In the genomic region with DNA sequence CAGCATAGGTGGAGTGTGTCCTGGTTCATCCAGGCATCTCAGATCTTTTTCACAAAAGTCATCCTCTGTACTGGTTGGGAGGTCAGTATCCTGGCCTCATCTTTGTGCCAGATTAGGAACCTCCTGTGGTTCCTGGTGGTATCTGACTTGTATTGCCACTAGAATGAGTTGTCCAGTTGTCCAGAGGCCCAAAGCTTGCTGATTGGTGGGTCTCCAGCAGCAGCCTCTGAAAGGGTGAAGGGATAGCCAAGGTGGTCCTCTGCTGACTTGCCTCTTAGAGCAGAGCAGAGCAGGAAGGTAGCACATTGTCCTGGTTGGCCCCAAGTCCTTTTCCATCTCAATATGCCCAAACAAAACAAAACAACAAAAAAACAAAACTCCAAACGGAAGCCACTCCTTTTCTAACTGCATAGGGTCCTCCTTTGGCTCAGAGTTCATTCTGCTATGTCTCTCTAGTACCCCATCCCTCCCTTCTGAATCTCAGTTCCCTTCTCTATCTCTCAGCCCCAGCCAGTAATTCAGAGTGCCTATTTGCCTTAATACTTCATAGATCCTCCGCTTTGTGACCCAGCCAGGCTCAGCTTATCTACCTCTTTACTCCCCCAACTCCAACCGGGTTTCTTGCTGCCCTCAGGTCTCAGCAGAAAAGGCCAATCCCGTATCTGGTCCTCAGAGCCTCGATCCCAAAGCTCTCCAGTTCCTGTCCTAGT, we compare ENCODE assay signal across 8 mouse cellular contexts. TPM values are rescaled to one million over a fixed set of nuclear protein-coding genes. Genes with fewer than 3 reads are reported as not detected.
DNase-seq lines count a peak whose midpoint lies in the region; ATAC-seq and TF ChIP-seq lines count a peak whose summit lies in the region.

No protein-coding gene starts in this region.

- H3K27me3 ChIP-seq in liver, adult 2 months (ENCODE audit: control insufficient read depth, insufficient read depth, low read length), result no peaks in the 10 kb centered on the region
- H3K27me3 ChIP-seq in forebrain, embryonic 10.5 days (ENCODE audit: poor library complexity, severe bottlenecking), result peaks cover 12% of the 10 kb centered on the region
- H3K27me3 ChIP-seq in intestine, postnatal 0 days (replicated peaks; ENCODE audit: control insufficient read depth, insufficient read depth, low read length), result no peaks in the 10 kb centered on the region
- no peaks in the 10 kb centered on the region for H3K27me3 ChIP-seq in neural tube, embryonic 14.5 days (ENCODE audit: control insufficient read depth, insufficient read depth, low read length)

- H3K4me1 ChIP-seq in liver, adult 2 months (ENCODE audit: control insufficient read depth, insufficient read depth, low read length), result peaks cover 8% of the 10 kb centered on the region; the same call in 1 of the 2 replicates
- H3K4me1 ChIP-seq in forebrain, embryonic 10.5 days, result peaks cover 39% of the 10 kb centered on the region
- H3K4me1 ChIP-seq in intestine, postnatal 0 days (replicated peaks; ENCODE audit: control insufficient read depth, insufficient read depth, low read length), result 0 out of 2 replicates have a peak, but pooled peaks cover 10% of the 10 kb centered on the region
- peaks cover 12% of the 10 kb centered on the region for H3K4me1 ChIP-seq in neural tube, embryonic 14.5 days (ENCODE audit: control insufficient read depth, insufficient read depth, low read length)

- H3K4me2 ChIP-seq in intestine, postnatal 0 days (replicated peaks; ENCODE audit: low read depth), result peak overlapping the region; percentile 97
- H3K4me2 ChIP-seq in neural tube, embryonic 14.5 days (ENCODE audit: low read depth, low read length), result peak overlapping the region; percentile 88

- TF ChIP-seq CTCF in liver, adult 2 months (IDR thresholded peaks at IDR 0.05; ENCODE audit: low read depth, low read length), result no peak
- no peak for TF ChIP-seq CTCF in intestine, postnatal 0 days (IDR thresholded peaks at IDR 0.05; ENCODE audit: low read depth)

- peak overlapping the region; percentile 47; the same call in 1 of the 2 replicates for H3K9ac ChIP-seq in liver, adult 2 months (ENCODE audit: low read depth, low read length)
- H3K9ac ChIP-seq in intestine, postnatal 0 days (ENCODE audit: low read depth, low read length), result no peak overlapping the region
- H3K9ac ChIP-seq in neural tube, embryonic 14.5 days (replicated peaks; ENCODE audit: low read depth, low read length), result peak overlapping the region; percentile 89; the same call in 1 of the 2 replicates

- intact Hi-C loops in left cerebral cortex, postnatal 36 days (cut with DNase I), result loop anchor here (5.0 kb wide), 2 partner anchors 60 to 65 kb away; no protein-coding TSS in a partner anchor

- H3K36me3 ChIP-seq in liver, adult 2 months (ENCODE audit: control insufficient read depth, insufficient read depth, low read length), result no peaks in the 10 kb centered on the region
- H3K36me3 ChIP-seq in forebrain, embryonic 10.5 days (replicated peaks), result no peaks in the 10 kb centered on the region
- H3K36me3 ChIP-seq in intestine, postnatal 0 days (ENCODE audit: control insufficient read depth, insufficient read depth), result no peaks in the 10 kb centered on the region
- H3K36me3 ChIP-seq in neural tube, embryonic 14.5 days (ENCODE audit: control insufficient read depth, insufficient read depth, low read length), result no peaks in the 10 kb centered on the region

- 59% methylated on average over 5 of the region's 5 CpGs for WGBS in liver, adult 2 months
- WGBS in forebrain, embryonic 10.5 days, result 50% methylated on average over 5 of the region's 5 CpGs
- WGBS in intestine, postnatal 0 days, result 58% methylated on average over 5 of the region's 5 CpGs
- WGBS in neural tube, embryonic 14.5 days, result 62% methylated on average over 5 of the region's 5 CpGs

- ATAC-seq in intestine, postnatal 0 days, result no peak
- no peak for ATAC-seq in neural tube, embryonic 14.5 days (ENCODE audit: low read depth)
- no peak for ATAC-seq in activated CD4-positive, CD25-positive, alpha-beta regulatory T cell, adult 4 months
- no peak for ATAC-seq in megakaryocyte progenitor cell, adult 5-6 weeks (replicated peaks; ENCODE audit: poor library complexity)

- no peaks in the 10 kb centered on the region for H3K9me3 ChIP-seq in forebrain, embryonic 10.5 days
- H3K9me3 ChIP-seq in intestine, postnatal 0 days (ENCODE audit: control insufficient read depth), result no peaks in the 10 kb centered on the region
- no peaks in the 10 kb centered on the region for H3K9me3 ChIP-seq in neural tube, embryonic 14.5 days (ENCODE audit: control insufficient read depth, low read length)

- H3K79me2 ChIP-seq in liver, adult 2 months (ENCODE audit: control insufficient read depth, insufficient read depth, low read length), result peaks cover 22% of the 10 kb centered on the region; the same call in 1 of the 2 replicates

- no peak overlapping the region for H3K27ac ChIP-seq in liver, adult 2 months (replicated peaks; ENCODE audit: insufficient read depth, low read depth, low read length)
- H3K27ac ChIP-seq in forebrain, embryonic 10.5 days, result peak overlapping the region; percentile 94
- no peak overlapping the region for H3K27ac ChIP-seq in intestine, postnatal 0 days (ENCODE audit: low read depth, low read length)
- no peak overlapping the region for H3K27ac ChIP-seq in neural tube, embryonic 14.5 days (ENCODE audit: low read depth, low read length)

- no peak for DNase-seq in liver, adult 2 months (ENCODE audit: extremely low read depth, low read depth, low spot score)
- no peak for DNase-seq in liver
- DNase-seq in forebrain, embryonic 10.5 days (ENCODE audit: extremely low spot score, low spot score), result no peak
- DNase-seq in left cerebral cortex, postnatal 36 days (ENCODE audit: low spot score in 2 of 2), result no peak

- H3K4me3 ChIP-seq in liver, adult 2 months (ENCODE audit: insufficient read depth, low read depth, low read length), result no peak overlapping the region
- peak overlapping the region; percentile 96 for H3K4me3 ChIP-seq in forebrain, embryonic 10.5 days
- peak overlapping the region; percentile 85 for H3K4me3 ChIP-seq in intestine, postnatal 0 days (ENCODE audit: low read depth, low read length)
- H3K4me3 ChIP-seq in neural tube, embryonic 14.5 days (ENCODE audit: low read depth, low read length), result peak overlapping the region; percentile 95; the same call in 1 of the 2 replicates

- no peak for TF ChIP-seq POLR2A in liver, adult 2 months (IDR thresholded peaks at IDR 0.05; ENCODE audit: extremely low read depth, insufficient read depth, low read length)

RNA-seq across cellular contexts. Expression of a gene that starts 0.9 kb away (rescaled TPM):
- 12.4 and 14.8 TPM in 2 replicates for total RNA-seq in liver, adult 2 months (2014; rRNA removed)
- polyA plus RNA-seq in liver, adult 2 months (2012; rRNA removed), result 7.1 and 9.6 TPM in 2 replicates
- polyA plus RNA-seq in forebrain, embryonic 10.5 days (2016; fragmentation: Nextera tagmentation; extraction: Ambion mirVana), result 39.3 and 42.4 TPM in 2 replicates
- 20.2 and 24.1 TPM in 2 replicates for polyA plus RNA-seq in intestine, postnatal 0 days (2015; fragmentation: Nextera tagmentation; extraction: Ambion mirVana)
- 56.4 and 58.2 TPM in 2 replicates for polyA plus RNA-seq in neural tube, embryonic 14.5 days (2014; fragmentation: Nextera tagmentation; extraction: Ambion mirVana)
- polyA plus RNA-seq in activated CD4-positive, CD25-positive, alpha-beta regulatory T cell, adult 4 months (2017; shearing (Covaris generic)), result 10 to 100 TPM; 30.4 to 31.9 TPM
- total RNA-seq in megakaryocyte progenitor cell, adult 5-6 weeks (2015), result 43.0 and 45.0 TPM in 2 replicates
- 44.3 and 46.7 TPM in 2 replicates for total RNA-seq in megakaryocyte progenitor cell, adult 5-6 weeks (2017)
- total RNA-seq in left cerebral cortex, postnatal 36 days (2021), result 100 to 1,000 TPM in 1 of 2 experiments, 10 to 100 TPM in 1; 88.0 to 122 TPM

RNA-seq across cellular contexts. Expression of a gene that starts 48.8 kb away (rescaled TPM):
- total RNA-seq in liver, adult 2 months (2014; rRNA removed), result 0.09 and 0.27 TPM in 2 replicates
- 0.15 TPM in 1 of 2 replicates, not detected in the other for polyA plus RNA-seq in liver, adult 2 months (2012; rRNA removed)
- polyA plus RNA-seq in forebrain, embryonic 10.5 days (2016; fragmentation: Nextera tagmentation; extraction: Ambion mirVana), result 3.3 and 3.6 TPM in 2 replicates
- 0.18 and 0.37 TPM in 2 replicates for polyA plus RNA-seq in intestine, postnatal 0 days (2015; fragmentation: Nextera tagmentation; extraction: Ambion mirVana)
- polyA plus RNA-seq in neural tube, embryonic 14.5 days (2014; fragmentation: Nextera tagmentation; extraction: Ambion mirVana), result 2.2 and 3.2 TPM in 2 replicates
- polyA plus RNA-seq in activated CD4-positive, CD25-positive, alpha-beta regulatory T cell, adult 4 months (2017; shearing (Covaris generic)), result 1 to 10 TPM; 2.7 to 5.4 TPM
- 0.46 and 0.62 TPM in 2 replicates for total RNA-seq in megakaryocyte progenitor cell, adult 5-6 weeks (2015)
- total RNA-seq in megakaryocyte progenitor cell, adult 5-6 weeks (2017), result 0.14 and 0.25 TPM in 2 replicates
- 1 to 10 TPM; 2.0 to 3.7 TPM for total RNA-seq in left cerebral cortex, postnatal 36 days (2021)
